Mouse (Mus musculus): Measurements from ENCODE around the gene Gm8237. TPM values are rescaled to one million over a fixed set of nuclear protein-coding genes. Genes with fewer than 3 reads are reported as not detected.
"Not testable (repeated sequence)": the region's sequence is repeated elsewhere in the genome, so short reads cannot be mapped to it uniquely, and the experiment has no call there.

Gene Gm8237
- polyA plus RNA-seq (2012; rRNA removed) = 0.06 TPM in 1 of 2 replicates, not detected in the other

DNA sequence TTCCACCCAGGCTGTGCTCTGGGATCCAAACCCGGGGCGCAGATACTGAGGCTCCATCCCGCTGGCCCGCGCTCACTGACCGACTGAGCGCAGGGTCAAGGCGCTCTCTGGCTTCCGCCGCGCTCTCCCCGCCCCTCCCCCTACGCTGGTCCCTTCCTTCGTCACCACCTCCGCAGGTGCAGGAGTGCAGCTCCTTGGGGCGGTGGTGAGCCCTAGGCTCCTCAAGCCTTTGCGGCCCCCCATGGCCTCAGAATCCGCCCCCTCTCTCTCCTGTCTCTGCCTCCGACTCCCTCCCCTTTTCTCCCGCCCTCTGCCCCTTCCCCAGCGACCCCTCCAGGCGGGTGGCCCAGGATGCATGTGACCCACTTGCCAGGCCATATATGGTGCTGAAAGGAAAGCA, at the start of gene Gm8237:
Gene Gm8237, minus strand, starts transcription at position 142 of the 400 bp plus-strand sequence.
- not testable (repeated sequence) for H3K36me3 ChIP-seq (ENCODE audit: control insufficient read depth, insufficient read depth, low read length); H3K4me3 ChIP-seq (ENCODE audit: extremely low read depth, insufficient read depth, insufficient read length); DNase-seq (ENCODE audit: low read depth in 1 of 2, low spot score in 2 of 2); H3K27me3 ChIP-seq (ENCODE audit: control insufficient read depth, insufficient read depth, low read length); H3K4me1 ChIP-seq (ENCODE audit: control insufficient read depth, insufficient read depth, insufficient read length); H3K27ac ChIP-seq (ENCODE audit: insufficient read depth, low read length)
- 4% methylated on average over 11 of the region's 22 CpGs for WGBS

DNA sequence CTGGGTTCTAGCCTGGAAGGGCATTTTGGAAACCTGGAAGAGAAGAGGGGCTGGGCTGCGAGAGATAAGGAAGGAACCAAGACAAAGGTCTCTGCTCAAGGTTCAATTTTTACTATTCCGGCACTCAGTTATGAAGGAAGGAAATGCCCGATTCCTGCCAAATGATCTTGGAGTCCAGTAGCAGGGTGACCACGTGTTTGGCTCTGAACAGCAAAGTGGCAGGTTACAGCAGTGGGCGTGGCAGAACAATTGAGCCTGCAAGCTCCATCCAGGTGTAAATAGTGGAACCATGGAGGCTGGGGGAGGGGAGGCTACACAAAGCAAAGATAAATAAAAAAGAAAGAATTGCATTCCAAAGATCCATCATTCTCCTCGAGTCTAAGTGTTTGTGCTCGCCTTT, 43.1 kb upstream of the Gm8237 start:
- DNase-seq (ENCODE audit: low read depth in 1 of 2, low spot score in 2 of 2); H3K36me3 ChIP-seq (ENCODE audit: control insufficient read depth, insufficient read depth, low read length); H3K27me3 ChIP-seq (ENCODE audit: control insufficient read depth, insufficient read depth, low read length); H3K4me3 ChIP-seq (ENCODE audit: extremely low read depth, insufficient read depth, insufficient read length); H3K4me1 ChIP-seq (ENCODE audit: control insufficient read depth, insufficient read depth, insufficient read length); H3K27ac ChIP-seq (ENCODE audit: insufficient read depth, low read length): not testable (repeated sequence)
- 73% methylated on average over 7 of the region's 7 CpGs for WGBS

GRCm38 (mm10) chr14:5918330-5918942, 38.3 kb upstream of the Gm8237 start:
- H3K4me3 ChIP-seq (ENCODE audit: extremely low read depth, insufficient read depth, insufficient read length); H3K27me3 ChIP-seq (ENCODE audit: control insufficient read depth, insufficient read depth, low read length); DNase-seq (ENCODE audit: low read depth in 1 of 2, low spot score in 2 of 2); H3K36me3 ChIP-seq (ENCODE audit: control insufficient read depth, insufficient read depth, low read length); H3K27ac ChIP-seq (ENCODE audit: insufficient read depth, low read length); H3K4me1 ChIP-seq (ENCODE audit: control insufficient read depth, insufficient read depth, insufficient read length): not testable (repeated sequence)
- 80% methylated on average over 4 of the region's 4 CpGs for WGBS

GRCm38 (mm10) chr14:5913701-5914100, 33.5 kb upstream of the Gm8237 start:
- H3K4me1 ChIP-seq (ENCODE audit: control insufficient read depth, insufficient read depth, insufficient read length); H3K36me3 ChIP-seq (ENCODE audit: control insufficient read depth, insufficient read depth, low read length); H3K27ac ChIP-seq (ENCODE audit: insufficient read depth, low read length); H3K27me3 ChIP-seq (ENCODE audit: control insufficient read depth, insufficient read depth, low read length); H3K4me3 ChIP-seq (ENCODE audit: extremely low read depth, insufficient read depth, insufficient read length); DNase-seq (ENCODE audit: low read depth in 1 of 2, low spot score in 2 of 2): not testable (repeated sequence)
- WGBS = 75% methylated on average over 2 of the region's 2 CpGs

DNA sequence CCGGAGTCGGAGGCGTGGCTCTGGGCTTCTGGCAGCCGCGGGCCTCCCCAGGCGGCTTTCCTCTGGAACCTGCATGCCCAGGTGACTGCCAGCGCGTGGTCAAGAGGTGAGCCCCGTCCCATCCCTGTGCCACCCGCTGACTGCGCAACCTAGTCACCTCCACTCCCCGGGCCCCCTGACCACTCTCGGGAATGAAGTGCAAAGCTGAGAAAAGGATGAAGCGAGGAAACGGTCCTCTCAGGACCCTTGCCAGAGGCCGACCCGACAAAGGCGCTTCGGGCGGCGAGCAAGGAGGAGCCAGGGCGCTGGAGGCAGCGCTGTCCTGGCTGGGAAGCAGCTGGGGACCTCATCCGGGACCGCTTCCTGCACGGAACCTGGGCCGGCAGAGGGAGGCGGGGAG, 391 bp downstream of the Gm8237 start:
- not testable (repeated sequence) for H3K4me3 ChIP-seq (ENCODE audit: extremely low read depth, insufficient read depth, insufficient read length); H3K36me3 ChIP-seq (ENCODE audit: control insufficient read depth, insufficient read depth, low read length); H3K4me1 ChIP-seq (ENCODE audit: control insufficient read depth, insufficient read depth, insufficient read length); H3K27me3 ChIP-seq (ENCODE audit: control insufficient read depth, insufficient read depth, low read length); H3K27ac ChIP-seq (ENCODE audit: insufficient read depth, low read length); DNase-seq (ENCODE audit: low read depth in 1 of 2, low spot score in 2 of 2)
- 2% methylated on average over 21 of the region's 28 CpGs for WGBS

DNA sequence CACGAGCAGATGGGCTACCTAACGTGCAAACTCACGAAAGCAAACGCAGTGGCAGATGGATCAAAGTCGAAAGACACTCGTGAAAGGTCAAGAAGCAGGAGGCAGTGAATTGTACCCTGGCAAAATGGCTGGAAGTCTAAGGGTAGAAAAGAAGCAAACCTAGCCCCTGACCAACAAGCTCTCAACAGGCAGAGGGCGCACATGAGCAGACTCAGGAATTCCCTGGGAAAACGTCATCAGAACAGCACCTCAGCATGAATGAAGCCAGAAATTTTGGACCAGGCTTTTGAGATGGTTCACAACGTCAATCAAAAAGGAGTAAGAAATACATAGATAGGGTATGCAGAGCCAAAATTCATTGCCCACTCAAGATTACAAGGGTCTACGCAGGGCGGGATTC, 1.0 kb downstream of the Gm8237 start:
- not testable (repeated sequence) for H3K4me3 ChIP-seq (ENCODE audit: extremely low read depth, insufficient read depth, insufficient read length); H3K27ac ChIP-seq (ENCODE audit: insufficient read depth, low read length); H3K27me3 ChIP-seq (ENCODE audit: control insufficient read depth, insufficient read depth, low read length); DNase-seq (ENCODE audit: low read depth in 1 of 2, low spot score in 2 of 2); H3K36me3 ChIP-seq (ENCODE audit: control insufficient read depth, insufficient read depth, low read length); H3K4me1 ChIP-seq (ENCODE audit: control insufficient read depth, insufficient read depth, insufficient read length)
- 22% methylated on average over 7 of the region's 11 CpGs for WGBS

DNA sequence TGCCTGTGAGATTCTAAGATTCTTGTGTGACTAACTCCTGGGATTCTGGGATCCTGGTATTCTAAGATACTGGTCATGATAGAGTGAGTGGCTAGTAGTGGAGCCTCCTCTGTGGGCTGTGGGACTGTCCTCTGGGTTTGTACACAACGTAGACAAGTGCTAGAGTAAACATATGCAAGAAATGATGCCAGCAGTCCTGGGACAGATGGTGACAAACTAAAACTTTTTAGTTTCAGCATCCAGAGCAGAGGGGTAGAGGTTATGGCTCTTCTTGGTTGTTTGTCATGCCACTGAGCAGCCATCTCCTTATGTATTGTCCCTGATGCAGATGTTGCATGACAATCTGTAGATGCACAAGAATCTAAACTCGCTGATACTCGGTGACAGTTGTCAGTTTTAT, 24.3 kb downstream of the Gm8237 start:
- H3K27ac ChIP-seq (ENCODE audit: insufficient read depth, low read length); H3K4me3 ChIP-seq (ENCODE audit: extremely low read depth, insufficient read depth, insufficient read length); H3K4me1 ChIP-seq (ENCODE audit: control insufficient read depth, insufficient read depth, insufficient read length); H3K36me3 ChIP-seq (ENCODE audit: control insufficient read depth, insufficient read depth, low read length); DNase-seq (ENCODE audit: low read depth in 1 of 2, low spot score in 2 of 2); H3K27me3 ChIP-seq (ENCODE audit: control insufficient read depth, insufficient read depth, low read length): not testable (repeated sequence)
- WGBS = 80% methylated on average over 3 of the region's 3 CpGs

DNA sequence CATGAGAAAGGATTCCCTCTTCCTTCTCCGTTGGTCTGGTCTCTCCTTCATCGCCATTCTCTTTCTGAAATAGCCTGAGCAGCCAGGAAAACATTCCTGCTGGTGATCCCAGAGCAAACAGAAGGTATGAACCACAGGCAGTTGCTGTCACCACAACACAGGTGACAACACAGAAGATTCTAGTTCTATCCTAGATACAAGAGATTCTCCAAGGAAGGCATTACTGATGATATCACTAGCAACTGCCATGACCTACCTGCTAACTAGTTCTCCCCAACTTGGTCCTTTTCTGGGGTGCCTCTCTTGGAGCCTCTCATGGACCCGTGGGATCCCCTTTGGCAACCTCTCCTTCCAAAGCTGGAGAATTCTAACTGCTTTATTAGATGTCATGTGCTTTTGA, 50.0 kb downstream of the Gm8237 start, which contains the start of gene Gm3424:
Gene Gm3424, minus strand, starts transcription at position 101 of the 400 bp plus-strand sequence.
- no CpG with 5 or more reads among the region's 3 CpGs for WGBS
- H3K36me3 ChIP-seq (ENCODE audit: control insufficient read depth, insufficient read depth, low read length); H3K4me1 ChIP-seq (ENCODE audit: control insufficient read depth, insufficient read depth, insufficient read length); H3K27ac ChIP-seq (ENCODE audit: insufficient read depth, low read length); DNase-seq (ENCODE audit: low read depth in 1 of 2, low spot score in 2 of 2); H3K4me3 ChIP-seq (ENCODE audit: extremely low read depth, insufficient read depth, insufficient read length); H3K27me3 ChIP-seq (ENCODE audit: control insufficient read depth, insufficient read depth, low read length): not testable (repeated sequence)

GRCm38 (mm10) chr14:5812699-5813356, 67.4 kb downstream of the Gm8237 start:
- not testable (repeated sequence) for H3K4me3 ChIP-seq (ENCODE audit: extremely low read depth, insufficient read depth, insufficient read length); H3K27me3 ChIP-seq (ENCODE audit: control insufficient read depth, insufficient read depth, low read length); H3K36me3 ChIP-seq (ENCODE audit: control insufficient read depth, insufficient read depth, low read length); DNase-seq (ENCODE audit: low read depth in 1 of 2, low spot score in 2 of 2); H3K4me1 ChIP-seq (ENCODE audit: control insufficient read depth, insufficient read depth, insufficient read length); H3K27ac ChIP-seq (ENCODE audit: insufficient read depth, low read length)
- no CpG with 5 or more reads among the region's 47 CpGs for WGBS
